8 mouse cellular contexts compared by ENCODE assay signal in genomic region chr14:32085486-32086201, GRCm38 (mm10). TPM values are rescaled to one million over a fixed set of nuclear protein-coding genes. Genes with fewer than 3 reads are reported as not detected.
A peak's percentile ranks its signal among the peaks of the same experiment; 100 is the strongest.
DNase-seq lines count a peak whose midpoint lies in the region; ATAC-seq and TF ChIP-seq lines count a peak whose summit lies in the region.

Gene Dph3 (minus strand): TSS chr14:32085729.

- peak within 1 kb of the TSS; percentile 95 for H3K4me3 ChIP-seq in bone marrow, adult 2 months (replicated peaks; ENCODE audit: control insufficient read depth, low read depth, low read length)
- peak within 1 kb of the TSS; percentile 61 for H3K4me3 ChIP-seq in embryonic facial prominence, embryonic 15.5 days (replicated peaks)
- peak within 1 kb of the TSS; percentile 50 for H3K4me3 ChIP-seq in limb, embryonic 14.5 days (replicated peaks; ENCODE audit: low read length)
- H3K4me3 ChIP-seq in midbrain, postnatal 0 days (ENCODE audit: low read depth, low read length), result peak within 1 kb of the TSS; percentile 43

- peak within 1 kb of the TSS; percentile 84 for H3K27ac ChIP-seq in bone marrow, adult 2 months (ENCODE audit: control insufficient read depth, insufficient read depth, low read depth, low read length, poor library complexity)
- peak within 1 kb of the TSS; percentile 90 for H3K27ac ChIP-seq in embryonic facial prominence, embryonic 15.5 days (replicated peaks)
- peak within 1 kb of the TSS; percentile 55 for H3K27ac ChIP-seq in limb, embryonic 14.5 days (replicated peaks; ENCODE audit: low read depth, low read length)
- peak within 1 kb of the TSS; percentile 68 for H3K27ac ChIP-seq in midbrain, postnatal 0 days (ENCODE audit: low read depth, low read length)

- WGBS in bone marrow, adult 2 months, result under 1% methylated on average over 43 of the region's 43 CpGs
- under 1% methylated on average over 43 of the region's 43 CpGs for WGBS in embryonic facial prominence, embryonic 15.5 days
- WGBS in limb, embryonic 14.5 days, result under 1% methylated on average over 43 of the region's 43 CpGs
- WGBS in midbrain, postnatal 0 days, result under 1% methylated on average over 43 of the region's 43 CpGs

- TF ChIP-seq CTCF in bone marrow, adult 2 months (IDR thresholded peaks at IDR 0.05; ENCODE audit: control insufficient read depth, insufficient read depth, low read length), result peak; percentile 48; the same call in 1 of the 2 replicates
- TF ChIP-seq CTCF in midbrain, postnatal 0 days (IDR thresholded peaks at IDR 0.05), result peak; percentile 74

- no peaks in the 10 kb centered on the region for H3K9me3 ChIP-seq in embryonic facial prominence, embryonic 15.5 days (replicated peaks)
- H3K9me3 ChIP-seq in limb, embryonic 14.5 days (ENCODE audit: control insufficient read depth, low read length), result no peaks in the 10 kb centered on the region
- no peaks in the 10 kb centered on the region for H3K9me3 ChIP-seq in midbrain, postnatal 0 days (ENCODE audit: low read length)

- peak; percentile 80; the same call in 1 of the 2 replicates for TF ChIP-seq POLR2A in bone marrow, adult 2 months (IDR thresholded peaks at IDR 0.05; ENCODE audit: borderline replicate concordance, control insufficient read depth, low read depth, low read length)
- TF ChIP-seq POLR2A in limb, embryonic 14.5 days (IDR thresholded peaks at IDR 0.05; ENCODE audit: borderline replicate concordance, extremely low read depth, insufficient read depth, insufficient read length), result peak; percentile 60; the same call in 1 of the 2 replicates

- no peaks in the 10 kb centered on the region for H3K4me1 ChIP-seq in bone marrow, adult 2 months (ENCODE audit: control insufficient read depth, insufficient read depth, low read length)
- peaks cover 15% of the 10 kb centered on the region; the same call in 1 of the 2 replicates for H3K4me1 ChIP-seq in embryonic facial prominence, embryonic 15.5 days
- H3K4me1 ChIP-seq in limb, embryonic 14.5 days (ENCODE audit: control insufficient read depth, insufficient read depth, low read length), result peaks cover 6% of the 10 kb centered on the region; the same call in 1 of the 2 replicates
- H3K4me1 ChIP-seq in midbrain, postnatal 0 days (ENCODE audit: insufficient read depth, low read length), result 0 out of 2 replicates have a peak, but pooled peaks cover 5% of the 10 kb centered on the region

- H3K36me3 ChIP-seq in embryonic facial prominence, embryonic 15.5 days, result peaks cover 23% of the 10 kb centered on the region
- H3K36me3 ChIP-seq in limb, embryonic 14.5 days (ENCODE audit: control insufficient read depth, insufficient read depth, low read length), result peaks cover 26% of the 10 kb centered on the region
- H3K36me3 ChIP-seq in midbrain, postnatal 0 days (ENCODE audit: insufficient read depth, low read length), result peaks cover 14% of the 10 kb centered on the region

- H3K4me2 ChIP-seq in embryonic facial prominence, embryonic 15.5 days (replicated peaks), result peak within 1 kb of the TSS; percentile 59
- peak within 1 kb of the TSS; percentile 68 for H3K4me2 ChIP-seq in limb, embryonic 14.5 days (replicated peaks; ENCODE audit: low read depth, low read length, severe bottlenecking)
- H3K4me2 ChIP-seq in midbrain, postnatal 0 days (ENCODE audit: low read depth, low read length, poor library complexity, severe bottlenecking), result peak within 1 kb of the TSS; percentile 72

- peak within 1 kb of the TSS; percentile 42 for H3K9ac ChIP-seq in embryonic facial prominence, embryonic 15.5 days
- H3K9ac ChIP-seq in limb, embryonic 14.5 days (ENCODE audit: low read depth, low read length, severe bottlenecking), result peak within 1 kb of the TSS; percentile 61
- H3K9ac ChIP-seq in midbrain, postnatal 0 days (replicated peaks; ENCODE audit: low read length, poor library complexity, severe bottlenecking), result peak within 1 kb of the TSS; percentile 65

- DNase-seq in 416B (ENCODE audit: low read depth), result peak; percentile 99
- peak; percentile 99 for DNase-seq in heart, adult 8-10 months (ENCODE audit: low spot score)
- peak; percentile 99 for DNase-seq in kidney, adult 9 months
- peak; percentile 98 for DNase-seq in limb, embryonic 14.5 days (ENCODE audit: low spot score)
- DNase-seq in midbrain, postnatal 0 days (ENCODE audit: low spot score), result peak; percentile 98
- DNase-seq in spleen, postnatal 14 days (ENCODE audit: low spot score in 2 of 2), result peak; percentile 97 to 98

- peak; percentile 96 for ATAC-seq in embryonic facial prominence, embryonic 15.5 days (ENCODE audit: insufficient number of reproducible peaks, low FRiP score, low TSS enrichment, low read depth)
- peak; percentile 95 for ATAC-seq in limb, embryonic 14.5 days (ENCODE audit: low FRiP score, low read depth)
- ATAC-seq in midbrain, postnatal 0 days (ENCODE audit: low FRiP score), result peak; percentile 96

- H3K27me3 ChIP-seq in embryonic facial prominence, embryonic 15.5 days, result no peaks in the 10 kb centered on the region
- no peaks in the 10 kb centered on the region for H3K27me3 ChIP-seq in limb, embryonic 14.5 days (ENCODE audit: control insufficient read depth, insufficient read depth, low read length)
- H3K27me3 ChIP-seq in midbrain, postnatal 0 days (ENCODE audit: insufficient read depth, low read length), result no peaks in the 10 kb centered on the region

RNA-seq across cellular contexts. Expression of gene Dph3, which starts in this region (rescaled TPM):
- 15.2 and 54.2 TPM in 2 replicates for polyA plus RNA-seq in bone marrow, adult 2 months (2011; ENCODE audit: insufficient read depth, insufficient read length, low replicate concordance, missing spikeins)
- polyA plus RNA-seq in embryonic facial prominence, embryonic 15.5 days (2015; fragmentation: Nextera tagmentation; extraction: Ambion mirVana), result 74.5 and 78.8 TPM in 2 replicates
- 10 to 100 TPM; 73.7 to 91.2 (median 82.8) TPM for total RNA-seq in heart, adult 8-10 months (2022)
- polyA plus RNA-seq in limb, embryonic 14.5 days (2012; rRNA removed), result 37.0 and 44.8 TPM in 2 replicates
- 95.4 and 97.0 TPM in 2 replicates for polyA plus RNA-seq in limb, embryonic 14.5 days (2014; fragmentation: Nextera tagmentation; extraction: Ambion mirVana)
- total RNA-seq in midbrain, postnatal 0 days (2014; rRNA removed), result 45.7 and 52.2 TPM in 2 replicates
- 71.1 and 76.0 TPM in 2 replicates for polyA plus RNA-seq in midbrain, postnatal 0 days (2015; fragmentation: Nextera tagmentation; extraction: Ambion mirVana)

Comparison
In these comparisons a context has a peak if more than half of its experiments do, and no peak if none do; other contexts are left out.
1. Peak in every context shown above with its lines: DNase-seq, ATAC-seq, H3K4me3 ChIP-seq and H3K27ac ChIP-seq.
2. H3K4me3 ChIP-seq: peak in every context shown above with its lines; median percentile 95 in bone marrow, adult 2 months; 61 in embryonic facial prominence, embryonic 15.5 days; 50 in limb, embryonic 14.5 days; 43 in midbrain, postnatal 0 days.